Mouse (Mus musculus): ENCODE data around the gene Gm28043.

Gm28043 gene

DNA sequence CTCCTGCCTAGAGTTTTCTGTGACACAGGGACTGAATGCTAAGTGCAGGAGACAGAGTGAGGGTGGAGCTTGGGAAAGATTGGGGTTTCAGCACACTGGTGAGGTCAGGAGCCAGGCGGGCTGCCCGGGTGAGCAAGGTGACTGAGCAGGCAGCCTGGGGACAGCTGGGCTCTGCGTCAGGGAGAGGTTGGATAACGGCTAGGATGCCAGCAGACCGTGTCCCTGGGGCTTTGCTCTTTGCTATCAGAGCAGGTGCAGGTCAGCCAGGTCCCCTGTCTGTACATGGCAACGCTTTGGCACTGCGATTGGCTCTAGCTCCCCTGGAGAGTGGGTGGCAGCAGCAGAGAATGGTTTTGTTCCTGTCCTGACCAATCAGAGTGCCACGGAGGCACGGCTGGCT is 12.6 kb downstream of the Gm28043 start:
- DNase-seq (ENCODE audit: low spot score): no peak

DNA sequence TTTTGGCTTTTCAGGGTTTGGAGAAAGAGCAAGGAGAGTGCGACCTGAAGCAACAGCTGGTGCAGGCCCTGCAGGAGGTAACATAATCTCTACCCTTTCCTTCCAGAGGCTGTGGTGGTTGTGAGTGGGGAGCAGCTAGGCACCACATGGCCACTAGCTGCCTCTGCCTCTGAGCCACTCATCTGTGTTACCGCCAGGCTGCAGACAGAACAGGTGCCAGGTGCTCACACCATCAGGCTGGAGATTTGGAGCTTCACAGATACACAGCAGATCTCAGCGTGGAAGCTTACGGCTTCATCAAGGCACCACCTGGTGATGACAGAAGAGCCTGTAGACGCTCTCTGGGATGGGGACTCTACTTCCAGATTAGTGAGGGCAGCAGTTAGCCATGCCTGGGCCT is 14.3 kb downstream of the Gm28043 start:
- DNase-seq (ENCODE audit: low spot score): no peak

DNA sequence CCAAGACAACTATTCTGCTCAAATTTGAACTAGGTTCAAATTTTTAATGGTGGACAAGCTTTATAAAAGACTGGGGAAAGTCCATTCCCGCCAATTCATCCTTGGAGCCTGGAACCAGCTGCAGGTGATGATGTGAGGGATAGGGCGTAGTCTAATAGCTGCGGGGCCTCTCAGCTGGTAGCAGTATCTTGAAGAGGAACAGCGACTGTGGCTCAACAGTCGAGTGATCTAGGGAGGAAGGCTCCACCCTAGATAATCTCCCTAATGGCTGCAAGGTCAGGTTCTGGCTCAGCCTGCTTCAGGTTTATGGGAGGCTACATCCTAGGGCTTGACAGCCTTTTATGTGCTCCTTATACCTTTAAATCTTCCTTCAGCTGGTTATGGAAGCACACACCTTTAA is 14.9 kb downstream of the Gm28043 start:
- DNase-seq (ENCODE audit: low spot score): no peak

GRCm38 (mm10) chr17:29632312-29632711 is 17.6 kb downstream of the Gm28043 start:
- no peak for DNase-seq (ENCODE audit: low spot score)

- DNase-seq (ENCODE audit: low spot score): no peak
Measured at GRCm38 (mm10) chr17:29635492-29635891, 20.8 kb downstream of the Gm28043 start.

DNA sequence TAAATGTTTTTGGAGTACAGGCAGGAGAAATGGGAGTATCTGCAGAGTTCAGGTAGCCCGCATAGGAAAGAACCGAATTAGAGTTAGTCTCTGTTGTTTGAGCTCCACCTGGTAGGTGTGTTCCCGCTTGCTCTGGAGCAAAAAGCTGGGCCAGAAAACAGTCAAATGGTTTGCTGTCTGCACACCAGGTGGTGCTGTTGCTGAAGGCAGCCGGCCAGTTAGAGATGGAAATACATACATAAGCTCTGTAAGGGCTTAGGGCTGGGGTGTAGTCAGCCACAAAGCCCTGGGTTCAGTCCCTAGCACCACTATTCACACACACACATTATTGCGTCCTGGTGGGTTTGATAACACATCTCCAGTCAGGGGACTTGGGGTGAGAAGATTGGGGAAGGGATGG is 21.4 kb downstream of the Gm28043 start:
- DNase-seq (ENCODE audit: low spot score): peak; percentile 75

DNA sequence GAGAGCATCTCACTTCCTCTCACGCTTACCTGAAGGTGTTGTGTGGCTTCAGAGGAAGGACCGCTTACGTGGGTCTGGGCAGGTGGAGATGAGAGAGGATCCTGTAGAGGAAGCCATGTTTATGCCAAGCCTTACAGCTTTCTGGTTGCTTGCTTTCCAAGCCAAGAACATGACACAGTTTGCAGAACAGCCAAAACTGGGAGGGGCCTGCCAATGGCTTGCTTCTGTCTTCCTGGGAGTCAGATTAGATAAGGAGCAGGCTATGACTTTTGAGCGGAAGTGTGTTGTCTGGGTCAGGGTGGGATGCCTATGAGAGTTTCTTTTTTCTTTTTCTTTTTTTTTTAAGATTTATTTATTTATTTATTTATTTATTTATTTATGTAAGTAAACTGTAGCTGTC is 22.7 kb downstream of the Gm28043 start:
- DNase-seq (ENCODE audit: low spot score): peak; percentile 31

DNA sequence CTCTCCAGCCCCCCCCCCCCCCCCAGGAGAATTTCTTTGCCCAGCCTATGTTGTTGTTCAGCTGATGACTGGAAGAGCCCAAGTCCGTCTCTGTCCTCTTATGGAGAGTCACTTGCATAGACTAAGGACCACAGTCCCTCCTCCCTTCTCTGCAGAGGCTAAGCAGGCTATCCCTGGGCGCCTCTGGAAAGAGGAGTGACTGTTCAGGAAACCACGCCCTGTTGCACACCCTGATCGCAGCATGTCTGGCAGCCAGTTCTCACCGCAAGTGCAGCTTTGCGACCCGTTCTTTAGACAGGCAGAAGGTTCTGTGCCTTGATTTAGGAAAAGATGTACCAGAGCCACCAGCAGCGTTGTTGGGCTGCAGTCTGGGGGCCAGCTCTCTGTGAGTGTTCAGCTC is 23.2 kb downstream of the Gm28043 start:
- DNase-seq (ENCODE audit: low spot score): peak; percentile 75

DNA sequence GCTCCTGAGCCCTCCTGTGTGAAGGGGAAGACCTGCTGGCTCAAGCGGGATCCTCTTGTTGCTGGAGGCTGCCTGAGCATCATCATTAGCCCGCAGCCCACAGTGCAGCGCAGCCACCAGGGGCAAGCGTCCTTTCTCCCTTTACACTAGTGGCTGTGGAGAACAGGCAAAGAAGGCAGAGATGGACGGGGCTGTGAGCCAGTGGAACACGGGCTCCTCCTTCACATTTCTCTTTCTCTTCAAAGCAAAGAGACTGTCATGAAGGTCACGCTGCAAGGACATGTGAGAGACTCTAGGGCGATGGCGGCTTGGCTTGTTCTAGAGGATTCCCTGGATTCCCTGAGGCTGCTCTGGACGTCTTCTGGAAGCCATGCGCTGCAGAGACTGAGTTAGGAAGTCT is 26.3 kb downstream of the Gm28043 start:
- no peak for DNase-seq (ENCODE audit: low spot score)

GRCm38 (mm10) chr17:29642219-29642618 is 27.5 kb downstream of the Gm28043 start:
- no peak for DNase-seq (ENCODE audit: low spot score)

DNA sequence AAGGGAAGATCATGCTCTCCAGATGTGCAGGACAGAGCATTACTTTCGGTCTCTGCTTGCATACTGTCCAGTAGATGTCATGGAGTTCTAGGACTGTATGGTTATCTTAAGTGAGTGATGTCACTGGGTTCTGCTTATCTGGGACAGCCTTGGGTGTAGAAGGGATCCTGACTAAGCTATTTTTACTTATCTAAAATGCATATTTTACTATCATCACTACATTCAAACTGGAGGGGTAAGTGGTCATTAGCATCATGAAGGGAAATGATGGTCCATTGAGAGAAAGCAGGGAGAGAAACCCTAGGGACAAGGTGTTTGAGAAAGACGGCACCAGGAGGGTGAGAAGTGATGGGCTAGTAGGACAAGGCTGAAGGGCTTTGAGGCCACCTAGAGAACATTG is 43.6 kb downstream of the Gm28043 start:
- DNase-seq (ENCODE audit: low spot score): no peak

GRCm38 (mm10) chr17:29660076-29660761 is 45.5 kb downstream of the Gm28043 start, which contains the start of gene Cmtr1:
Cmtr1 (plus strand) TSS chr17:29660595.
- DNase-seq (ENCODE audit: low spot score): peak; percentile 98

DNA sequence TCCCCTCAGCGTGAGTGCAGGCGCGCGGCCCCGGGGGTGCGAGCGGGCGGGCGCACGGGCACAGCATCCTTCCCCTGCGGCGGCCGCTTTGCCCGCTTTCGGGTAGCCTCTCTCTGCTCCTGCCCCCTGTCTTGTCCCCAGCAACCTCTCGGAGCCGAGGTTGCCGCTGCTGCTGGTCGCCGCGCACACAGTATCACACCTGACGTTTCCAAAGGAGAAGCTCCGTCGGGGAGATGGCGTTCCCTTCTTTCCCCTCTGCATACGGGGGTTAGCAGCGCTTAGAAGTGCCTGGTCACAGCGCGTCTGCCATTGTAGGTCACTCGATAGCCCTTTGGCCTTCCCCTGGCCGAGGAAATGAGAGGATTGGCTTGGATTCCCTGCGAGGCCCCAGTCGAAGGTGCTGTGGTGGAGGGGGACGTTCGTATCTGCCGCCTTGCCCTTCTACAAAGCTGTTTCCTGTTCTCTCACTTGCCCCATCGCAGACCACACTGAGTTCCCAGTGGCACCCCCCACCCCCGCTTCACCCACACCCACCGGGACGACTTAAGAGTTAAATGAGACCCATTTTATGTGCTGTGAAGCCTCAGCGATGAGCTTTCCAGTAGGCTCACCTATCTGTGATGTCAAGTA is 46.2 kb downstream of the Gm28043 start:
- DNase-seq (ENCODE audit: low spot score): peak; percentile 62

GRCm38 (mm10) chr17:29662145-29662544 is 47.5 kb downstream of the Gm28043 start:
- no peak for DNase-seq (ENCODE audit: low spot score)

DNA sequence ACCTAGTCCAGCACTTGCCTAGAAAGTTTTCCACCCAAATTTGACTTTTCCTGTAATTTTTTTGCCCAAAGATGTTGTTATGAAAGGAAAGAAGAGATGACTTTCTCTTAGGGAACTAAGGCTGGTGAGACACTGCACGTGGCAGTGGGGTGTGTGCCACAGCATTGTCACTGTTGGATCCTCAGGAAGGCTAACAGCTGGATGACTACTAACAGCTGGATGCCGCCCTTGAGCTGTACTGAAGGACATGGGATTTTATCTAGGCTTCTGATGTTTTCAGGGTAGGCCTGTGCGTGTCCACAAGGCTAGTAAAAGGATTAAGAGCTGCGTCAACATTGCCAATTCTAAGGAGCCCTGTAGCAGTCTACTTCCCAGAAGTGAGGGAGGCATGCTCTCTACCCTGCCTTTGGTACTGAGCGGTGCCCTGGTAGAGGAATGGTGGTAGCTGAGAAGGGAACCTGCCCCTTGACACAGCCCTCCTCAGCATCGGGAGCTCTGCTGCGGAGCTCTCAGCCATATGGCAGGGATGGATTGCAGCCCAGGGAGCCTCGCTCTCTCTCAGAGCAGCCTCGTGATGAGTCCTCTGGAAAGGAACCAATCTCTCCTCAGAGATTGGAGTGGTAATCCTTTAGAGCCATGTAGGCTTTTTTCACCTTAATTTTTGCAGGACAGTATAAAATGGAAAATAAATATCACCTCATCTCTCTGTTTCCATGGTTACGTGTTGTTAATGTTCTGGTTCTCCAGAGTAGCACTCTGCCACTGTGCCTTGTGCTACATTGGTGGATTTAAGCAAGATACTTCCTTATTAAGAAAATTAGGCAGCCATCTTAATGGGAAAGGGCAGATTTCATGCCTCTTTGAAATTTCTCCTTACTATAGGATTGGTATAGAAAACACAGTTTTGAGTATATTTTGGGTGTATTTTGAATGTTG is 53.6 kb downstream of the Gm28043 start:
- peak; percentile 57 for DNase-seq (ENCODE audit: low spot score)

GRCm38 (mm10) chr17:29669030-29669429 is 54.4 kb downstream of the Gm28043 start:
- DNase-seq (ENCODE audit: low spot score): no peak

- DNase-seq (ENCODE audit: low spot score): peak; percentile 14
Measured at GRCm38 (mm10) chr17:29669936-29670335, 55.3 kb downstream of the Gm28043 start.

DNA sequence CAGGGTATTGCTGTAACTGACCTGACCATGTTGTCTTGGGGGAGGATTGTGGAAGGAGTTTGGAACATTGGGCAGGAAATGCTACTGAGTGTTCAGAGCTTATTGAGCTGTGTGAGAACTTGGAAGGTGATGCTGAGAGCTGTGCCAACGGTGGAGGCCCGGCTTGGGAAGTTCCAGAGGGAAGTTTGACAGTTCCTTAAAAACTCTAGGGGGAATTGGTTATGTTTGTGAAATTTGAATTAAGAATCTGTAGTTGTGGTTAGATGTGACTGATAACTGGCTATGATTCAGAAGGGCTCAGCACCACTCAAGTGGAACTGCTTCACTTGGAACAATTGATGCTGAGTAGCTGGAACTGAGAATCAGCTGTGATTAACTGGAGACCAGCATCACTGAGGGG is 56.3 kb downstream of the Gm28043 start:
- no peak for DNase-seq (ENCODE audit: low spot score)

DNA sequence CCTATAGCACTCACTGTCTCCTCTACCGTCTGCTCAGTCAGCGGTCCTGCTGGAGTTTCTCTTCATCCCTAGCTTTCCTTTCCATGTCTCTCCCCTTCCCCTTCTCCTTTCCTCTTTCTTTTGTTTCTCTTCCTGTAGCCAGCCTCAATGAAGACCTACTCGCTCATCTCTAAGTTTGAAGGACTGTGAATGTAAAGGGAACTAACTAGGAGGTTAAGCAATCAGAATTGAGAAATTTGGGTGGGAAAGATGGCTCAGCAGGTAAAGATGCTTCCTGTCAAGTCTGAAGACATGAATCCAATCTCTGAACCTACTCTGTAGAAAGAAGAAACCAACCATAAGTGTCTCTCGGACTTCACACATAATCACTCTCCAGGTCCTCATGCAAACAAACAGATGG is 58.6 kb downstream of the Gm28043 start:
- DNase-seq (ENCODE audit: low spot score): no peak

- no peak for DNase-seq (ENCODE audit: low spot score)
Measured at GRCm38 (mm10) chr17:29678526-29678925, 63.9 kb downstream of the Gm28043 start.

DNA sequence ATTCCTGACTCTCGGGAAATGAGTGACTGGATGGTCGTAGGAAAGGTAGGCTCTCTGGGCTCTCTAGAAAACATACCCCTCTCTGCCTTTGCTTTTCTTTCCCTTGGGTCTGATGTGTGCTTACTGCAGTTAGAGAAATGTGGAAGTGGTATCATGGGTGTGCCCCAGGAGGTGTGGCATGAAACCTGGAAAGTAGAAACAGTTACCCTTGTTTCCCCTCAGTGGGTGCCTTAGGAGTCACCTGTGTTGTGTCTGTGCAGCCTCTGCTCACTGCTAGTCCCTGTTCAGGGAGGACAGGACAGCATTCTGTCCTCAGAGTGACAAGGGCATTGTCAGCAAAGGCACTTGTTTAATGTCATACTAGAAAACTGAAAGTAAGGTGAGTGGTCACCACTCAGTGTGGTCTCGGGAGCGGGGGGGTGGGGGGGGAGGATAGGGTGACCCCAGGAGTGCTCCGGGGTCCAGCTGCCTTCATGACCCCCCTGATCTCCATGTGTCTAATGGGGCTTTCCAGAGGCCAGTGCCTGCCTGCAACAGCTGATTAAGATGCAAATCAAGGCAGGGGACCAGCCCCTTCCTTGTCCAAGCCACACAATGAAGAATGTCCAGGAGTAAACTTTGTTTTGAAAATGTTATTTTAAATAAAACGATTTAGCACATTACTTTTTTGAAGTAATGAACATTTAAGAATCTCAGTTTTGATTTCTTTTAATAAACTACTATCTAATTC is 64.5 kb downstream of the Gm28043 start:
- no peak for DNase-seq (ENCODE audit: low spot score)

DNA sequence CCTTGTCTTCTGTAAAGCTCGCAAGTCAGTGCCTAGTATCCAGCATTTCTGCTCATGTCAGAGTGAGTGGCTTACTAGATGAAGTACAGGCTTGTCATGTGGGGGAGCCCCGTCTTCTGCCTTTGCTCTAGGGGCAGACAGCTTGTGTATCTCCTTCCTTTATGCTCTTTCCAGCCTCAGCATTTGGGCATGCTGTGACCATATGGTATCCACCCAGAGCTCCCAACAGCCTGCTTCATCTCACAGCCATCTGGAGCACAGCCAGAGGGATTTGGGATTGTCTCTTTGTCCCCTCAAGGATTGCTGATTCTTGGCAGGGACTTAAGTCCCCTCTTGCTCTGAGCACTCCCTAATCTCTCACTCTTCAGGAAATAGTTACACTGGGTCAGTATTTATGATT is 65.5 kb downstream of the Gm28043 start:
- no peak for DNase-seq (ENCODE audit: low spot score)

Data from MN1 (cell line).